Mouse (Mus musculus) intestine, embryonic 14.5 days (tissue): ENCODE results near the gene Steap1. TPM values are rescaled to one million over a fixed set of nuclear protein-coding genes. Genes with fewer than 3 reads are reported as not detected.

Experiments
- ATAC-seq: fragments of 200-750 bp; cut with Nextera tagmentation; replicated peaks from 2 replicates; pipeline ENCODE4 v1.8.0; 2017; ENCODE audit warnings: low read depth, moderate number of reproducible peaks, moderate TSS enrichment, moderate library complexity; ENCODE audit not compliant: low FRiP score, low TSS enrichment
- DNase-seq: peaks from one replicate; pipeline ENCODE4 v3.0.0-alpha.2; 2018; ENCODE audit warnings: low spot score
- H3K27ac ChIP-seq: fragments of 300-500 bp; sonication (generic); 2 replicates; pipeline ENCODE4 v1.5.1; 2014; ENCODE audit warnings: low read depth, mild to moderate bottlenecking, control low read depth
- H3K27me3 ChIP-seq: fragments of 300-500 bp; sonication (generic); replicated peaks from 2 replicates; pipeline ENCODE4 v1.6.1; 2014; ENCODE audit warnings: low read length, control low read depth; ENCODE audit not compliant: control insufficient read depth, insufficient read depth
- H3K36me3 ChIP-seq: fragments of 300-500 bp; sonication (generic); 2 replicates; pipeline ENCODE4 v1.6.1; 2014; ENCODE audit warnings: low read length, control low read depth; ENCODE audit not compliant: control insufficient read depth, insufficient read depth
- H3K4me1 ChIP-seq: fragments of 300-500 bp; sonication (generic); replicated peaks from 2 replicates; pipeline ENCODE4 v1.6.1; 2014; ENCODE audit warnings: low read length, control low read depth, mixed read lengths; ENCODE audit not compliant: control insufficient read depth, insufficient read depth
- H3K4me2 ChIP-seq: fragments of 300-500 bp; sonication (generic); 2 replicates; pipeline ENCODE4 v1.6.1; 2014; ENCODE audit warnings: low read length
- H3K4me3 ChIP-seq: fragments of 300-500 bp; sonication (generic); 2 replicates; pipeline ENCODE4 v1.5.1; 2014; ENCODE audit warnings: low read depth, low read length, control low read depth, mixed read lengths
- H3K9ac ChIP-seq: fragments of 300-500 bp; sonication (generic); 2 replicates; pipeline ENCODE4 v1.6.1; 2014; ENCODE audit warnings: mild to moderate bottlenecking, low read length
- H3K9me3 ChIP-seq: fragments of 300-500 bp; sonication (generic); 2 replicates; pipeline ENCODE4 v1.6.1; 2016; ENCODE audit warnings: low read length, control low read depth; ENCODE audit not compliant: control insufficient read depth
- WGBS: fragments of 180-500 bp; shearing (Covaris S2); extraction: QIAGEN DNeasy Blood & Tissue Kit; methylation state at CpG from one replicate; pipeline ENCODE4 v1.1.7; 2014; 5-methylcytosine and 5-hydroxymethylcytosine counted together
- polyA plus RNA-seq: library from polyadenylated mRNA; unstranded; fragments of >200 nt; fragmentation: Nextera tagmentation; extraction: Ambion mirVana; gene quantifications from 2 replicates; pipeline ENCODE4 v1.2.1, GENCODE M21; 2014

Gene Steap1
- polyA plus RNA-seq, 1 experiment from 2014 or later: 6.8 TPM

DNA sequence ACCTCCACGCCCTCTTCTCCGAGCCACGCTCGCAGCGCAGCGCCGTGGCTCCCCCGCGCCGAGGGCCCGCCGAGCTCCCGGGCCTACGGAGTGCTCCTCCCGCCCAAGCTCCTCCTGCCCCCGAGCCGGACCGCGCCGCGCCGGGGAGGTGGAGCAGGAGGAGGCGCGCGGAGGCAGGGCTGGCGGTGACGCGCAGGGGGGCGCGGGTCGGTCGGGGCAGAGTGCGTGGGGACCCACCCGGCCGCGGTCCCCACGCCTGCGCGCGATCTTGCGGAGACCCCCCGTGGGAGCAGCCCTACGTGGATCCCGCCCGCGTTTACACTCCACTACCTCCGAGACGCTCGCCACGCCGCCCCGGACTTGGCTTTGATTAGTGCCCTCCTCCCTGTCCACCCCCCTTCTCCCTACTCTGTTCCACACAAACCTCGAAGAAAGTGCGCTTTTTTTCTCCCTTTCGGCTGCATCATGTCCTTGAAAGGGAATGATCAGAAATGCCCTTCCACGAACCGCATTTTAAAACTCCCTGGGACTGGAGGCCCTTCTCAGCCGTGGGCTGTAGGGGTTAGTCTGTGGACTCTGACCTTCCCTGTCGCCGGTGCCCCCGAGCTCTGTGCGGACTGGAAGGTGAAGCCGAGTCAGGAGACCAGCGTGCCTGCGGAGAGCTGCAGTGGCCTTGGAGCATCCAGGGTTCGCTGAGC is 55.0 kb downstream of the Steap1 start, which contains the start of gene Steap2:
Gene Steap2, minus strand, starts transcription at position 623 of the 698 bp plus-strand sequence.
- Histone ChIP-seq H3K9ac (peak within 1 kb of the TSS; percentile 76), H3K4me3 (peak within 1 kb of the TSS; percentile 67), H3K27me3 (no peaks in the 10 kb centered on the region), H3K9me3 (no peaks in the 10 kb centered on the region), H3K4me1 (peaks cover 8% of the 10 kb centered on the region; the same call in 1 of the 2 replicates), H3K36me3 (no peaks in the 10 kb centered on the region), H3K27ac (peak within 1 kb of the TSS; percentile 51), H3K4me2 (peak within 1 kb of the TSS; percentile 79)
- DNase-seq (peak; percentile 80), ATAC-seq (peak; percentile 89)
- WGBS: under 1% methylated on average over 66 of the region's 66 CpGs

- DNase-seq: peak; percentile 79
- Histone ChIP-seq H3K9ac (peak overlapping the region; percentile 76), H3K27ac (peak overlapping the region; percentile 51), H3K4me2 (peak overlapping the region; percentile 79), H3K9me3 (no peaks in the 10 kb centered on the region), H3K27me3 (no peaks in the 10 kb centered on the region), H3K4me3 (peak overlapping the region; percentile 67), H3K4me1 (peaks cover 8% of the 10 kb centered on the region; the same call in 1 of the 2 replicates), H3K36me3 (no peaks in the 10 kb centered on the region)
- ATAC-seq: peak; percentile 73
- WGBS: under 1% methylated on average over 27 of the region's 29 CpGs
Observed at GRCm38 (mm10) chr5:5693541-5693955, 55.6 kb downstream of the Steap1 start.

- peaks cover 12% of the 10 kb centered on the region; the same call in 1 of the 2 replicates for H3K4me1 ChIP-seq
- ATAC-seq: no peak
- H3K27me3 ChIP-seq: no peaks in the 10 kb centered on the region
- no peaks in the 10 kb centered on the region for H3K36me3 ChIP-seq
- WGBS: 22% methylated on average over 4 of the region's 4 CpGs
- H3K9ac ChIP-seq: no peak overlapping the region
- H3K4me2 ChIP-seq: peak overlapping the region; percentile 79; the same call in 1 of the 2 replicates
- no peaks in the 10 kb centered on the region for H3K9me3 ChIP-seq
- H3K27ac ChIP-seq: no peak overlapping the region
- no peak overlapping the region for H3K4me3 ChIP-seq
- no peak for DNase-seq
Observed at GRCm38 (mm10) chr5:5692167-5692738, 56.9 kb downstream of the Steap1 start.

- H3K9me3 ChIP-seq: no peaks in the 10 kb centered on the region
- H3K4me1 ChIP-seq: peaks cover 19% of the 10 kb centered on the region; the same call in 1 of the 2 replicates
- H3K27me3 ChIP-seq: no peaks in the 10 kb centered on the region
- no peak for ATAC-seq
- H3K36me3 ChIP-seq: no peaks in the 10 kb centered on the region
- no peak overlapping the region for H3K9ac ChIP-seq
- no peak overlapping the region for H3K4me3 ChIP-seq
- no peak overlapping the region for H3K4me2 ChIP-seq
- no peak for DNase-seq
- no peak overlapping the region for H3K27ac ChIP-seq
- 54% methylated on average over 8 of the region's 8 CpGs for WGBS
Observed at GRCm38 (mm10) chr5:5688945-5689540, 60.1 kb downstream of the Steap1 start.

- Histone ChIP-seq H3K4me3 (no peak overlapping the region), H3K4me2 (no peak overlapping the region), H3K4me1 (peaks cover 19% of the 10 kb centered on the region; the same call in 1 of the 2 replicates), H3K9me3 (no peaks in the 10 kb centered on the region), H3K27ac (no peak overlapping the region), H3K36me3 (no peaks in the 10 kb centered on the region), H3K27me3 (no peaks in the 10 kb centered on the region), H3K9ac (no peak overlapping the region)
- no peak for DNase-seq
- ATAC-seq: no peak
- WGBS: 28% methylated on average over 6 of the region's 6 CpGs
Observed at GRCm38 (mm10) chr5:5688228-5688627, 60.9 kb downstream of the Steap1 start.

DNA sequence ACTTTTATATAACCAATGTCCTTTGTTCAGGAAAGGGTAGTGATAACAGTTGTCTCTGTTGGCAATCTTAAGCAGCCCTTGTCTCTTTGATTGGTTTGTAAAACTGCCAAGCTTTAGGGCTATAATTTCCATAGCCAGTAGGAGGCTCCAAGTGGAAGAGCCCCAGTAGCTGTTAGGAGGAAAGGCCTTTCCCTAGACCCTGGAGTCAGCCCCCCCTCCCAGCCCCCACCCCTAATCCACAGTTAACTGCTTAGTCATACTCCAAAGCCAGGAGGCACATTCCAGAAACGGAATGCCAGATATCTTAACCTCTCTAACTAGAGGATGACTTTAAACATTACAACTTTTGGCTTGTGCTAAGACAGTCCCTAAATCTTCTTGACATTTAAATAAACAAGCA is 62.2 kb downstream of the Steap1 start:
- 0 out of 2 replicates have a peak, but pooled peaks have one; percentile 45 for ATAC-seq

More for the DNA sequence above, 62.2 kb downstream of the Steap1 start:
- no peak for DNase-seq
- Histone ChIP-seq H3K36me3 (peaks cover 3% of the 10 kb centered on the region; the same call in 1 of the 2 replicates), H3K9me3 (no peaks in the 10 kb centered on the region), H3K4me1 (peaks cover 11% of the 10 kb centered on the region; the same call in 1 of the 2 replicates), H3K4me3 (no peak overlapping the region), H3K4me2 (no peak overlapping the region), H3K9ac (no peak overlapping the region), H3K27ac (no peak overlapping the region), H3K27me3 (no peaks in the 10 kb centered on the region)
- 3% methylated on average over 1 of the region's 1 CpGs for WGBS

Other genes with a start within 250 kb of the Steap1 start
- gene Cldn12, start 234.4 kb downstream of the Steap1 start, polyA plus RNA-seq: 23.0 and 25.2 TPM in 2 replicates
- gene Gtpbp10, start 189.8 kb downstream of the Steap1 start, polyA plus RNA-seq: 35.9 and 37.3 TPM in 2 replicates
- 2.2 and 2.9 TPM in 2 replicates for gene Gm8773, start 175.5 kb downstream of the Steap1 start, polyA plus RNA-seq
- 2.4 and 3.9 TPM in 2 replicates for gene Cfap69, start 85.1 kb downstream of the Steap1 start, polyA plus RNA-seq
- 8.2 and 8.3 TPM in 2 replicates for gene Steap2, start 54.7 kb downstream of the Steap1 start, polyA plus RNA-seq